Mouse (Mus musculus): ENCODE measurements around the gene 2310061N02Rik. TPM values are rescaled to one million over a fixed set of nuclear protein-coding genes. Genes with fewer than 3 reads are reported as not detected.
"Not testable (repeated sequence)": the region's sequence is repeated elsewhere in the genome, so short reads cannot be mapped to it uniquely, and the experiment has no call there.

The 2310061N02Rik gene
- polyA plus RNA-seq (2012) = not detected in 2 replicates

DNA sequence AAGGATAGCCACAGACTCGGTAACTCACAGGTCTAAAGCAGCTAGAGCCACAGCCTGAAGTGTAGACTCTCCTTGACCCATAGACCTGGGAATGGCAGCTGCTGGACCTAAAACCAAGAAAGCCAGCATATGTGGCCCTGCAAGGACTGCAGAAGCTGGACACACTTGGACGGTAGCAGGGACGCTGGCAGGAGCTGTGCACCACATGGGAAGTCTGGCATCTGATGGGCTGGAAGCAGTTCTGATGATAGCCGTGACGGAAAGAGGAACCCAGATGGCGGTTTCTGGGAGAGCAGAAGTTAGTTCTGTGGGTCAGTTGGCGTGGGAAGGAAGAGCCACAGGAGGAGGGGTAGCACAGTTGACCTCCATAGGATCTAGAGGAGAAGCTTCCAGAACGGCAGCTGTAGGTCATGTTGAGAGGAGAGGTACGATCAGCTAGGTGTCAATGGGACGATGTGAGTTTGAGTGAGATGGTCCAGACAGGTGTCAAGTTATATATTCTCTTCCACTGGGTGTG lies at the start of gene 2310061N02Rik:
Gene 2310061N02Rik, minus strand, starts transcription at position 467 of the 517 bp plus-strand sequence.
- TF ChIP-seq GATA1 (IDR thresholded peaks at IDR 0.05; ENCODE audit: low read length) (no peak), TAL1 (IDR thresholded peaks at IDR 0.05; ENCODE audit: low read length) (no peak)
- Histone ChIP-seq H3K9me3 (ENCODE audit: control insufficient read depth, low read length) (peaks cover 5% of the 10 kb centered on the region; the same call in 1 of the 2 replicates), H3K4me3 (replicated peaks) (no peak within 1 kb of the TSS), H3K27me3 (ENCODE audit: control insufficient read depth) (no peaks in the 10 kb centered on the region), H3K36me3 (ENCODE audit: control insufficient read depth) (no peaks in the 10 kb centered on the region), H3K4me1 (ENCODE audit: control insufficient read depth) (no peaks in the 10 kb centered on the region)

DNA sequence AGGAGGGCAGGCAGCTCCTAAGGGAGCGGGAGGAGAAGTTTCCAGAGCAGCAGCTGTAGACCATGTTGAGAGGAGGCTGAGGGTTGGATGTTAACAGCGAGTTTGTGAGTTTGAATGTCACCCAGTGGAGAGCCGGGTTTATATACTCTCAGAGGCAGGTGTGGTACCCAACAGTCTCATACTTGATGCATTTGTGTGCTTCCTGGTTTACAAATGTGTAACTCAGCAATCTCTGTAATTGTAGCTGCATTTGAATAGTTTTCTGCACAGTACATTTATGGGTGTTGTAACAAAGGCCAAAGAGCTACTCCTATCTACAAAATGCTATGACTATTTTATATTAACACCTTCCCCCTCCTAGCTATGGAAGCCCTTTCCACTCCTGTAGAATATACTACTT lies 43.8 kb upstream of the 2310061N02Rik start, which contains the start of gene Krtap13:
Gene Krtap13, minus strand, starts transcription at position 101 of the 400 bp plus-strand sequence.
- H3K9me3 ChIP-seq (ENCODE audit: control insufficient read depth, low read length); H3K4me3 ChIP-seq (replicated peaks); H3K36me3 ChIP-seq (ENCODE audit: control insufficient read depth); H3K4me1 ChIP-seq (ENCODE audit: control insufficient read depth); H3K27me3 ChIP-seq (ENCODE audit: control insufficient read depth): not testable (repeated sequence)

DNA sequence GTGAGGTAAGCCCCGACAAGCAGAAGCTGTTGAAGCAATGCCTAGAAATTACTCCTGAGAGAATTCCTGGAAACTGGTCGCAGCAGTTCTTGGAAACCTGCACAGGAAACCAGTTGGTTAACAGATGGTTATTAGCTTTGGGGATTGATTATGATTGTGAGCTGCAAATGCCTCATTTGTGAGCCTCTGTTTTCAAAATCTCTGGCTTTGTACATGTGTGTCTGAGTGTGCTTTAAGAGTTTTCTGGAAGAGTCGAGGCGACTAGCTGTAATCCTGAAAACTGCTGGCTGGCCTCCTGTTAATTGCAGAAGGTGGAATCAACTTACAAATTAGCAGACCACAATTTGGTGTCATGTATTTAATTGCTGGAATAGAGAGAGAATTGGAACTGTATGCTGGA lies 40.2 kb upstream of the 2310061N02Rik start:
- no peaks in the 10 kb centered on the region for H3K27me3 ChIP-seq (ENCODE audit: control insufficient read depth)
- H3K9me3 ChIP-seq (ENCODE audit: control insufficient read depth, low read length) = peaks cover 2% of the 10 kb centered on the region; the same call in 1 of the 2 replicates
- no peak for TF ChIP-seq GATA1 (IDR thresholded peaks at IDR 0.05; ENCODE audit: low read length)
- TF ChIP-seq TAL1 (IDR thresholded peaks at IDR 0.05; ENCODE audit: low read length) = no peak
- H3K4me1 ChIP-seq (ENCODE audit: control insufficient read depth) = no peaks in the 10 kb centered on the region
- H3K4me3 ChIP-seq (replicated peaks) = no peak overlapping the region
- H3K36me3 ChIP-seq (ENCODE audit: control insufficient read depth) = no peaks in the 10 kb centered on the region

DNA sequence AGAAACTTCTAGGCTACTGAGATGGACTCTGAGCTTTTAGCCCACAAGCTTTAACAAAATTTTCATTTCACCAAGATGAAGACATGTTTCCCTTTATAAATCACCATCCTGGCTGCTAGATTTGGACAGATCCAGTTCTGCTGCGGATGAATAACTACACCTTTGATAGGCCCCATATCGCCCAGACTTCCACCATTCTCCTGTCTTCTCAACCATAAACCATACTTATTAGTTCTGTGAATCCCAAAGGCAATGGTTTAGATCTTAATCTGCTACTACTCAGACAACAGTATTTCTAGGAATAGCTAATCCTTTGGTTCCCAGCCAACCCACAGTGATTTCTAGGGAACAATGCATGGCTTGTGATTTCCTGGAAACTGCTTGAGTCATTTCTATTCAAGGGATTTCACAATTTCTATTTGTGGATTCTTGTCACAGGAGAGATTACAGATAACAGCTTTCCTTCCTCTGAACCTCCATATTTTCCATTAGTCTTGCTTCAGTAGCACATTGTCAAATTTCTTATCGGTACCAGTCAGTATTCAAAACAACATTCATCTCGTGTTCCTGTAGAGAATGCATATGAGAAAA lies 37.1 kb upstream of the 2310061N02Rik start:
- no peaks in the 10 kb centered on the region for H3K36me3 ChIP-seq (ENCODE audit: control insufficient read depth)
- no peaks in the 10 kb centered on the region for H3K4me1 ChIP-seq (ENCODE audit: control insufficient read depth)
- H3K4me3 ChIP-seq (replicated peaks) = no peak overlapping the region
- H3K9me3 ChIP-seq (ENCODE audit: control insufficient read depth, low read length) = no peaks in the 10 kb centered on the region; the same call in 1 of the 2 replicates
- H3K27me3 ChIP-seq (ENCODE audit: control insufficient read depth) = no peaks in the 10 kb centered on the region
- TF ChIP-seq TAL1 (IDR thresholded peaks at IDR 0.05; ENCODE audit: low read length) (no peak), GATA1 (IDR thresholded peaks at IDR 0.05; ENCODE audit: low read length) (no peak)

DNA sequence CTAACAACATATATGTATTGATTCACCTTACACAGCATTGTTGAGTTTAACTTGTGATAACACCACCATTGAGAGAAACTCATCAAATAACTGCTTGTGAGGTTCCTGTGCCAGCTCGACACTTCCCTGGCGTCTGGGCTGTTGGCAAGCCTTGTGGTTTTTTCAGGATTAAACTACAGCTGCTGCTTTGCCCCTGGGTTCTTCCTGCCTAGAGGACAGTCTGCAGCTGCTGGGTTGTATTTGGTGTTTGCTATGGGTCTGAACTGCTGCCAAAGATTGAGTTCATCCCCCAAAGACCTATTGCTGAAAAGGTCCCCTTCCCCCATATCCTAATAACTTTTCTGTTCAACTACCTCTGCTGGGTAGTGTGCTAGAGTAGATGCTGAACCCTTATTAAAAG lies 27.6 kb upstream of the 2310061N02Rik start:
- no peak for TF ChIP-seq TAL1 (IDR thresholded peaks at IDR 0.05; ENCODE audit: low read length)
- no peak for TF ChIP-seq GATA1 (IDR thresholded peaks at IDR 0.05; ENCODE audit: low read length)
- H3K4me1 ChIP-seq (ENCODE audit: control insufficient read depth) = no peaks in the 10 kb centered on the region
- H3K27me3 ChIP-seq (ENCODE audit: control insufficient read depth) = no peaks in the 10 kb centered on the region
- no peaks in the 10 kb centered on the region for H3K36me3 ChIP-seq (ENCODE audit: control insufficient read depth)
- no peaks in the 10 kb centered on the region for H3K9me3 ChIP-seq (ENCODE audit: control insufficient read depth, low read length)
- no peak overlapping the region for H3K4me3 ChIP-seq (replicated peaks)

DNA sequence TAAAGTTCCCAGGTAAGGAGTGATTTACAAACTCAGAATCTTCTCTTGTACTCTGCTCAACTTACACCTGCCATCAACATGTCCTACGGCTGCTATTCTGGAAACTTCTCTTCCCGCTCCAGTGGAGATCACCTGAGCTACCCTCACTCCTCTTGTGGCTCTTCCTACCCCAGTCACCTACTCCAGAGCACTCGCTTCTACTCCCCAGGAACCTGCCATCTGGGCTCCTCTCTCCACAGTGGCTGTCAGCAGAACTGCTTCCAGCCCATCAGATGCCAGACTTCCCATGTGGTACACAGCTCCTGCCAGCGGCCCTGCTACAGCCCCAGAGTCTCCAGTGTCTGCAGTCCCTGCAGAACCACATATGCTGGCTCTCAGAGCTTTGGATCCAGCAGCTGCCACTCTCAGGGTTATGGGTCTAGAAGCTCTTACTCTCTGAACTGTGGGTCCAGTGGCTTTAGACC lies 21.1 kb upstream of the 2310061N02Rik start, which contains the start of gene Krtap13-1:
Gene Krtap13-1, plus strand, starts transcription at position 51 of the 464 bp plus-strand sequence.
- no peak within 1 kb of the TSS for H3K4me3 ChIP-seq (replicated peaks)
- TF ChIP-seq GATA1 (IDR thresholded peaks at IDR 0.05; ENCODE audit: low read length) = no peak
- no peak for TF ChIP-seq TAL1 (IDR thresholded peaks at IDR 0.05; ENCODE audit: low read length)
- H3K4me1 ChIP-seq (ENCODE audit: control insufficient read depth) = no peaks in the 10 kb centered on the region
- no peaks in the 10 kb centered on the region for H3K27me3 ChIP-seq (ENCODE audit: control insufficient read depth)
- no peaks in the 10 kb centered on the region; the same call in 1 of the 2 replicates for H3K9me3 ChIP-seq (ENCODE audit: control insufficient read depth, low read length)
- H3K36me3 ChIP-seq (ENCODE audit: control insufficient read depth) = no peaks in the 10 kb centered on the region

DNA sequence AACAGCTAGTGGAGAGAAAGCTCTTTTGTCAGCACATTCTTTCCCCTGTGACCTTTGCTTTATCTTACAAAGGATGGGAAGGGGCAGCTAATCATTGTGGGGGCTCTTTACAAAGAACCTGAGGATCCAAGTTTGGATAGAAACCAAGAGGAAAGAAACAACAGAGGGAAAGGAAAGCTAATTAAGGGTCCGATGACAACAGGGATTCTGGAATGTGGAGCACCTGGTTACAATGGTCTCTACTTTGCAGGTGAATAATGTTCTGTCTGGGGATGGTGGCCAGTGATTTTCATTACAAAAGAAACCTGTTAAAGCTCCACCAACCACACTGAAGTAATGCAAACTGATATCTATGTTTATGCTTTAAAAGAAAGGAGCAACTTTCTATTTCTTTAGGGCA lies 12.3 kb upstream of the 2310061N02Rik start:
- Histone ChIP-seq H3K36me3 (ENCODE audit: control insufficient read depth) (no peaks in the 10 kb centered on the region), H3K27me3 (ENCODE audit: control insufficient read depth) (no peaks in the 10 kb centered on the region), H3K9me3 (ENCODE audit: control insufficient read depth, low read length) (no peaks in the 10 kb centered on the region; the same call in 1 of the 2 replicates), H3K4me3 (replicated peaks) (no peak overlapping the region), H3K4me1 (ENCODE audit: control insufficient read depth) (no peaks in the 10 kb centered on the region)
- TF ChIP-seq TAL1 (IDR thresholded peaks at IDR 0.05; ENCODE audit: low read length) = no peak
- TF ChIP-seq GATA1 (IDR thresholded peaks at IDR 0.05; ENCODE audit: low read length) = no peak

DNA sequence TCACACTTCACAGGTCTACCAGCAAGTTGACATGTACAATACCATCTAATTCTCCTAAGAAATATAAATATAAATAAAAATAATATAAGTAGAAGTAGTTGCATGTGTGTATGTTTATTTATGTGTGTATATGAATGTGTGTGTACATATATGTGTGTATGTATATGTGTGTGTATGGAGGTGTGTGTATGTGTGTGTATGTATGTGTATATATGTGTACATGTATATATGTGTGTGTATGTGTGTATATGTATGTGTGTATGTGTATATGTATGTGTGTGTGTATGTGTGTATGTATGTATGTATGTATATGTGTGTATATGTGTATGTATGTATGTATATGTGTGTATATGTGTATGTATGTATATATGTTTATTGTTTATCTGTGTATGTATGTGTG lies 8.8 kb upstream of the 2310061N02Rik start:
- Histone ChIP-seq H3K27me3 (ENCODE audit: control insufficient read depth) (no peaks in the 10 kb centered on the region), H3K9me3 (ENCODE audit: control insufficient read depth, low read length) (peaks cover 4% of the 10 kb centered on the region; the same call in 1 of the 2 replicates), H3K4me3 (replicated peaks) (no peak overlapping the region), H3K4me1 (ENCODE audit: control insufficient read depth) (no peaks in the 10 kb centered on the region), H3K36me3 (ENCODE audit: control insufficient read depth) (no peaks in the 10 kb centered on the region)
- TF ChIP-seq TAL1 (IDR thresholded peaks at IDR 0.05; ENCODE audit: low read length) (no peak), GATA1 (IDR thresholded peaks at IDR 0.05; ENCODE audit: low read length) (no peak)

DNA sequence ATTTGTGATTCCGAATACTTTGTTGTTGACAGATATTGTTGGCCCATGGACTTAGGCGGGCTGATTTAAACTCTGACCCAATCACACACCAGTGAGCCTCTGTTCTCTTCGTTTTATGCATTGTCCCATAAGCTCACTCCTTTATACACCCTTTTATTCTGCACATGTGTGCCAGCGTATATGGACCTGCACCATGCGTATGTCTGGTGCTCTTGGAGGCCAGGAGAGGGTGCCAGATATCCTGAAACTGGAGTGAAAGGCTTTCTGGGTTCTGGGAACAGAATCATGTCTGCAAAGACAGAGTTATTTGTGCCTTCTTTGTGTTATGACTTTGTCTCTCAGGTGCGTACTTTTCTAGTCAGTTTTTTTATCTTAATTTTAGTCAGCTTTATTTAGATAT lies 3.5 kb upstream of the 2310061N02Rik start:
- no peak overlapping the region for H3K4me3 ChIP-seq (replicated peaks)
- TF ChIP-seq GATA1 (IDR thresholded peaks at IDR 0.05; ENCODE audit: low read length) (no peak), TAL1 (IDR thresholded peaks at IDR 0.05; ENCODE audit: low read length) (no peak)
- peaks cover 9% of the 10 kb centered on the region; the same call in 1 of the 2 replicates for H3K9me3 ChIP-seq (ENCODE audit: control insufficient read depth, low read length)
- no peaks in the 10 kb centered on the region for H3K27me3 ChIP-seq (ENCODE audit: control insufficient read depth)
- H3K36me3 ChIP-seq (ENCODE audit: control insufficient read depth) = no peaks in the 10 kb centered on the region
- no peaks in the 10 kb centered on the region for H3K4me1 ChIP-seq (ENCODE audit: control insufficient read depth)
